Mouse (Mus musculus): Measurements from ENCODE around the gene Ppp1r9b. TPM values are rescaled to one million over a fixed set of nuclear protein-coding genes. Genes with fewer than 3 reads are reported as not detected.
A peak's percentile ranks its signal among the peaks of the same experiment; 100 is the strongest.

Gene Ppp1r9b
- polyA plus RNA-seq, 1 experiment, result 129 TPM

DNA sequence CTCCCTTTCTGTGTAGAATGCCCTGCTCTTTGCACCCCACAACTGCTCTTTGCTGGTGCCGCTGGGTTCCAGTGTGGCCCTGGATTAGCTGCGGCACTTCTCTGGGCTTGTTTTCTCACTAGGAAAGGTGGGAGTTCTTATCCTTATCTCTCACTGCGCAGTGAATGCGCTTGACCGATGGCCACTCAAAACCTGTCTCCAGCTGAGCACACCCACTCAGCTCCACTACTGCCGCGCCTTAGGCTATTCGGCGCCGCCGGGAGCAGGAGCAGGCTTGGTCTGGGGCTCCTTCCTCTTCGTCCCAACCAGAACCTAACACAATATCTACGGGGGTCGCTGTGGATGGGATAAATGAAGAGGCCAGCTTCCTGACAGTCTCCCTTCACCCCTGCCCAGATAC lies 42.8 kb downstream of the Ppp1r9b start:
- Histone ChIP-seq H3K4me3 (ENCODE audit: insufficient read depth, low read depth, low read length) (no peak overlapping the region), H3K27ac (ENCODE audit: insufficient read depth, low read depth, low read length) (no peak overlapping the region), H3K4me1 (ENCODE audit: control insufficient read depth, insufficient read depth, low read length) (peaks cover 58% of the 10 kb centered on the region)
- TF ChIP-seq CTCF (IDR thresholded peaks at IDR 0.05; ENCODE audit: insufficient read depth, low read depth, low read length) (no peak), POLR2A (IDR thresholded peaks at IDR 0.05; ENCODE audit: insufficient read depth, low read depth, low read length) (no peak)
- WGBS, result 86% methylated on average over 14 of the region's 14 CpGs

DNA sequence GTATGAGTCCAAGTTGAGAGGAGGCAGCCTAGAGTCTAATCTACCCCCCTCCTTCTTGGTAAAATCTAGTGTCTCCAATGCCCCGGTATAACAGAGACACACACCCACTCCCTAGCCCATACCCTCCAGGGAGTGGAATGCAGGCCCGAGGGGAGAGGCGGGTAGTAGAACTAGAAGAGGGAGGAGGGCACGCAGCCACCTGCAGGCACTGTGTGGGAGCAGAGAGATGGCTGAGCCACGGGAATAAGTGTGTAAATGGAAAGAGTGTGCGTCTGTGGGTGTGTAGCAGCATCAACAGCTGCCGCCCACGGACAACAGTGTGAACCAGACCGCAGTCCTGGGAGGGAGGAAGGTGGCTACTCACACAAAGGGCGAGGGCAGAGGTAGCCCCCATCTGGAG lies 44.1 kb downstream of the Ppp1r9b start:
- Histone ChIP-seq H3K27ac (ENCODE audit: insufficient read depth, low read depth, low read length) (peak overlapping the region; percentile 57), H3K4me1 (ENCODE audit: control insufficient read depth, insufficient read depth, low read length) (peaks cover 59% of the 10 kb centered on the region), H3K4me3 (ENCODE audit: insufficient read depth, low read depth, low read length) (no peak overlapping the region)
- TF ChIP-seq POLR2A (IDR thresholded peaks at IDR 0.05; ENCODE audit: insufficient read depth, low read depth, low read length) (no peak), CTCF (IDR thresholded peaks at IDR 0.05; ENCODE audit: insufficient read depth, low read depth, low read length) (no peak)
- WGBS, result 33% methylated on average over 10 of the region's 10 CpGs

DNA sequence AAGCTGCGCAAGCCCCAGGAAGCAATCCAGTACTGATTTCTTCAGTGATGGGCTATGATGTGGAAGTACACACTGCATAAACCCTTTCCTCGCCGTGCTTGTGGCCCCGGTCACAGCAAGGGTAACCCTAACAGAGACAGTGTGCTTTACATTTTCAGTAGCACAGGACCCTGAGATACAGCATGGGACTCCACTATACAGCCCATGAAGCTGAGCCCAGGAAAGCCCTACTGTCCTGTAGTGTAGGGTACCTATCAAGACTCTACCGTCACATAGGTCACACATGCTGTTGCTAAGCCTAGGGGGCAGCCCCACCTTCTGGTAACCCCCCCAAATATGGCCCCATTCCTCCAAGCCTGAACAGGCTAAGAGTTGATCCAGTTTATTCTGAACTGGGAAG lies 45.7 kb downstream of the Ppp1r9b start:
- no peak overlapping the region for H3K27ac ChIP-seq (ENCODE audit: insufficient read depth, low read depth, low read length)
- 95% methylated on average over 5 of the region's 5 CpGs for WGBS
- no peak overlapping the region for H3K4me3 ChIP-seq (ENCODE audit: insufficient read depth, low read depth, low read length)
- TF ChIP-seq CTCF (IDR thresholded peaks at IDR 0.05; ENCODE audit: insufficient read depth, low read depth, low read length) (no peak), POLR2A (IDR thresholded peaks at IDR 0.05; ENCODE audit: insufficient read depth, low read depth, low read length) (no peak)
- peaks cover 64% of the 10 kb centered on the region for H3K4me1 ChIP-seq (ENCODE audit: control insufficient read depth, insufficient read depth, low read length)

DNA sequence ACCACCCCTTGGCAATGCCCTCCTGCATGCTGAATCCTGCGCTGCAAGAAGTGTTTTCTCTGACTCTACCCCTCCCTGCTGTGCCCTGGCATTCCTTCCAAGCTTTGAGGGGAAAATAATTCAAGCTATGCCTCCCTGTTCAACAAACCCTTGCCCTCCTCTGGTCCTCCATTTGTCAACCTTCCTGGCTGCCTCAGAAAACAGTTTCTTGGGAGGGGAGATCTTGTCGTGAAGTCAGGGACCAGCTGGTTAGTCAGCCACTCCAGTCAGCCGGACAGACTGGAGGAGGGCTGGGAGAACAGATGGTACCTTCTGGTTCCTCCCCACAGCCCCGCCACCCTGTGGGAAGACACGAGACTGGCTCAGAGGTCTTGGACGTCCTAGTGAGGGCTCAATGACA lies 46.5 kb downstream of the Ppp1r9b start:
- 43% methylated on average over 6 of the region's 6 CpGs for WGBS
- H3K27ac ChIP-seq (ENCODE audit: insufficient read depth, low read depth, low read length), result no peak overlapping the region
- peaks cover 62% of the 10 kb centered on the region for H3K4me1 ChIP-seq (ENCODE audit: control insufficient read depth, insufficient read depth, low read length)
- no peak overlapping the region for H3K4me3 ChIP-seq (ENCODE audit: insufficient read depth, low read depth, low read length)
- TF ChIP-seq POLR2A (IDR thresholded peaks at IDR 0.05; ENCODE audit: insufficient read depth, low read depth, low read length) (no peak), CTCF (IDR thresholded peaks at IDR 0.05; ENCODE audit: insufficient read depth, low read depth, low read length) (no peak)

DNA sequence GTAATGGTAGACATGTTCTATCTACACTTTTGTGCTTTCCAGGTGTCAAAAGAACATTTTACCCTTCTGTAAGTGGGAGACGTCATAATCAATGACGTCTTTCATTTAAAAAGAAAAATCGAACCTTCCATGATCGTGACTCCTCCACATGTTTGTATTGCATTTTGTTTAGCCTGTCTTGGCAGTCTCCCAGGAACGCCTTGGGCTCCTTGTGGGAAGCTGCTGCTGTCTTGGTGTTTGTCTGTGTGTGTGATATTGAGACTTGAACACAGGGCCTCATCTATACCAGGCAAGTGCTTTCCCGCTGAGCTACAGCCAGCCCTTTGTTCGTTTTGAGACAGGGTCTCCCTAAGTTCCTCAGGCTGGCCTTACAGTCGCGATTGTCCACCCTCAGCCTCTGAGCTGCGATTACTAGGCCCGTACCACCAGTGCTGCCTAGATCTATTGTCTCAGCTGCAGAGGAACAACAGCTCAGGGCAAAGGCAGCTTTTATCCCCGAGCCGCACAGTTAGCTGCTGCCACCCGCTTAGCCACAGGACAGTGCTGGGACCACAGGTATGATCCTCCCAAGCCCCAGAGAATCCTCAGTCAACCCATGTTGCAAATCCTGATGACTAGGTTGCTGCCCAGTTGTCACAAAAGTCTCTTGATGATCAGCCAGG lies 47.5 kb downstream of the Ppp1r9b start:
- WGBS, result 57% methylated on average over 14 of the region's 14 CpGs
- H3K27ac ChIP-seq (ENCODE audit: insufficient read depth, low read depth, low read length), result no peak overlapping the region
- TF ChIP-seq CTCF (IDR thresholded peaks at IDR 0.05; ENCODE audit: insufficient read depth, low read depth, low read length) (no peak), POLR2A (IDR thresholded peaks at IDR 0.05; ENCODE audit: insufficient read depth, low read depth, low read length) (no peak)
- H3K4me1 ChIP-seq (ENCODE audit: control insufficient read depth, insufficient read depth, low read length), result peaks cover 56% of the 10 kb centered on the region
- H3K4me3 ChIP-seq (ENCODE audit: insufficient read depth, low read depth, low read length), result no peak overlapping the region

DNA sequence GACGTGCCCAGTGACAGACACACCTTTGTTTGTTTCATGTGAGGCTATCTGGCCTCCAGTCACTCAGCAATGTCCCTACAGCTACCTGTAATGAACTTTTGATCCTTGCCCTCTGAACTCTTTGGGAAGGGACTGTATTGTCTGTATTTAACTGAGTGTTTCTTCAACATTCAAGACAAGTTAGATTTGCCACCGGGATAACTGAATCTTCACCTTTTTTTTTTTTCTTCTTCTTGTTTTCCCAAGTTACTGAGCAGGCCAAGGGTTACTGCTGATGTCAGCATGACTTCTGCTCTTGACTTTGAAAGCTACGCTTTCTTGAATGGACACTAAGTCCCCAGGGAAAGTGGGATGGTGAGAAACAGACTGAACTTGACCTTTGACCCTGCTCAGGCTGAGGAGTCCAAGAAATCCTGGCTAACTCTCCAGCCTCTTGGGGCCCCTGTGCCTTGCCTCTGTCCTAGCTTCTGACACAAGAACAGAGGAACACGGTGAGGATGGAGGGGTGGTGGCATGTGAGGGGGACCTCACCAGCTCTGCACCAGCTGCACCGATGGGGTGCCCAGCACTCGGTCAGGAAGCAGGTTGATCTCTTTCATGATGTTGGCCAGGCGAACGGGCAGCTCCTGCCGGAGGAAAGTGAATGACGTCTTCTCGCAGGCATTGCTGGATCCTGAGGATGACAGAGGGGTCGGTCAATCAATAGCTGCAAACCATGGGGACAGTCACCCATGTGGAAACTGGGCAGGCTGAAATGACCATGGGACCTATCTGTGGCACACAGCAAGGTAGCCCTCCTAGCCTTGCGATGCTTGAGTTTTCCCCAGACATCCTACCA lies 48.2 kb downstream of the Ppp1r9b start:
- no peak overlapping the region for H3K4me3 ChIP-seq (ENCODE audit: insufficient read depth, low read depth, low read length)
- 86% methylated on average over 13 of the region's 13 CpGs for WGBS
- H3K4me1 ChIP-seq (ENCODE audit: control insufficient read depth, insufficient read depth, low read length), result peaks cover 48% of the 10 kb centered on the region
- H3K27ac ChIP-seq (ENCODE audit: insufficient read depth, low read depth, low read length), result no peak overlapping the region
- TF ChIP-seq CTCF (IDR thresholded peaks at IDR 0.05; ENCODE audit: insufficient read depth, low read depth, low read length), result no peak
- TF ChIP-seq POLR2A (IDR thresholded peaks at IDR 0.05; ENCODE audit: insufficient read depth, low read depth, low read length), result no peak

DNA sequence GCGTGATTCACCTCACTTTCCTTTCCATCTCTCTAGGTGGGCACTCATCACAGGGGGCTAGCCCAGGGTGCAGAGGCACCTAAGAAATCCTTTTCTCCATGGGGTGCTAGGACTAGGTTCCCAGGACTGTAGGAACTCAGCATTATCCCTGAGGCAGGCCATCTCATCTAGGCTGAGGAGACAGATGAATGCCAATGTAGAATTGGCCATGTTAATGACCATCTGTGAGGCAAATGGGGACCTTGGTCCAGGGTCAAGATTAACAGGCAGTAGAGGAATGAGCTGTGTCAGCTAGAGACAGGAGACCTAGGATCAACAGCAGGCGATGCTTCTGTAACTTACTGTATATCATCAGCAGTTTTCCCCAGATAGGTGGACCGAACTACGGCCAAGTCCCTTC lies 48.9 kb downstream of the Ppp1r9b start:
- 76% methylated on average over 4 of the region's 4 CpGs for WGBS
- H3K4me1 ChIP-seq (ENCODE audit: control insufficient read depth, insufficient read depth, low read length), result peaks cover 41% of the 10 kb centered on the region
- peak overlapping the region; percentile 83 for H3K27ac ChIP-seq (ENCODE audit: insufficient read depth, low read depth, low read length)
- TF ChIP-seq POLR2A (IDR thresholded peaks at IDR 0.05; ENCODE audit: insufficient read depth, low read depth, low read length) (no peak), CTCF (IDR thresholded peaks at IDR 0.05; ENCODE audit: insufficient read depth, low read depth, low read length) (no peak)
- peak overlapping the region; percentile 94 for H3K4me3 ChIP-seq (ENCODE audit: insufficient read depth, low read depth, low read length)

DNA sequence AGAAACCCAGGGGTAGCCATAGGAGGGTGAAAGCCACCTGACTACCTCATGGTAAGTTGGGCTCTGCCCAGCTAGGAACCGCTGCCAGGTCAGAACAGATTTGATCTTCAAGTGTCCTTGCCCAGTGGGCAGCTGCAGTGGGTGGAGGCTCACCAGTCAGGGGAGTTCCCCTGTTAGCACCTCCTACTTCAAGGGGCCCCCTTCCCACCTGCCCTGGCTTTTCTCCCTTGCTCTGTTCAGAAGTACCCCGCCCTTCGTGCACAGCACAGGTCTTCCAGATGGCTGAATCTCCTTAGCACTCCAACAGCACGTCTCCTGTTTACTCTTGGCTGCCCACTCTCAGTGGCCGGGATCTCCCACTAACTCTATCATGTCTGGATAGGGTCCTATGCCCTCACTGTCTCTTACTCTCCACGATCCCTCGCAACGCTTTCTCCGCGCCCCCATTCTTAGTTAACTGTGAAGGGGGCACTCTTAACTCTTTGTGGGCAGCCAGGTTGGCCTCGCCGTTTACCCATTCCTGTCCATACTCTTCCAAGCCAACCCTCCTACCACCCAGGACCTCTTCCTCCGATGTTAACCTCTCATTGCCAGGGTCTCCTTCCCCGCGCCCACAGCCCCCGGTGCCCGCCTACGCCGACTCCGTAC lies 49.8 kb downstream of the Ppp1r9b start:
- WGBS, result 1% methylated on average over 20 of the region's 20 CpGs
- Histone ChIP-seq H3K27ac (ENCODE audit: insufficient read depth, low read depth, low read length) (peak overlapping the region; percentile 83), H3K4me1 (ENCODE audit: control insufficient read depth, insufficient read depth, low read length) (peaks cover 33% of the 10 kb centered on the region), H3K4me3 (ENCODE audit: insufficient read depth, low read depth, low read length) (peak overlapping the region; percentile 94)
- no peak for TF ChIP-seq CTCF (IDR thresholded peaks at IDR 0.05; ENCODE audit: insufficient read depth, low read depth, low read length)
- TF ChIP-seq POLR2A (IDR thresholded peaks at IDR 0.05; ENCODE audit: insufficient read depth, low read depth, low read length), result no peak

DNA sequence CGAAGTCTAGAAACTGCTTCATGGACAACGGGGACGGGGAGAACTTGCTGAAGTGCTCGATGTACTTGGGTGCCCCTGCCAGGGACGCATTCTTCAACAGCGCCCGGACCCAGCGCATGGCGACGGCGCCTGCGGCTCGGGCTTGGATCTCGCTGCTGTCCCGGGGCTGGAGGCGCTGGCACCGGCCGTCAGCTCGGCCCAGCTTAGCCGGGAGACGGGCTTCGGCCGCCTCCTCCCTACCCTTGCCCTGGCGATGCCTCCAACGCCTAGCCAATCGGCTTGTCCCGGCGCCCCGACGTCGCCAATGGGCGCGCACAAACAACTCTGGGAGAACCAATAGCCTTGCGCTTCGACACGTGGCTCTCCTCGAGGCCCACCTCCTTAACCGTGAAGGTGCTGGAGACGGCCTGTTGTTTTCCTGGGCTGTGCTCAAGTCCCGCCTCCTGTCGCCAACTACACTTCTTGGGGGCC lies 50.3 kb downstream of the Ppp1r9b start, which contains the start of gene Pdk2:
TSS of gene Pdk2 (minus strand) at position 216 of the 471 bp plus-strand sequence.
- H3K4me3 ChIP-seq (ENCODE audit: insufficient read depth, low read depth, low read length), result peak within 1 kb of the TSS; percentile 94
- H3K4me1 ChIP-seq (ENCODE audit: control insufficient read depth, insufficient read depth, low read length), result peaks cover 27% of the 10 kb centered on the region
- H3K27ac ChIP-seq (ENCODE audit: insufficient read depth, low read depth, low read length), result peak within 1 kb of the TSS; percentile 83
- TF ChIP-seq POLR2A (IDR thresholded peaks at IDR 0.05; ENCODE audit: insufficient read depth, low read depth, low read length) (peak; percentile 78), CTCF (IDR thresholded peaks at IDR 0.05; ENCODE audit: insufficient read depth, low read depth, low read length) (no peak)
- 0% methylated on average over 41 of the region's 41 CpGs for WGBS
